Mouse (Mus musculus): ENCODE results near the gene Rsph1.

Rsph1 gene

DNA sequence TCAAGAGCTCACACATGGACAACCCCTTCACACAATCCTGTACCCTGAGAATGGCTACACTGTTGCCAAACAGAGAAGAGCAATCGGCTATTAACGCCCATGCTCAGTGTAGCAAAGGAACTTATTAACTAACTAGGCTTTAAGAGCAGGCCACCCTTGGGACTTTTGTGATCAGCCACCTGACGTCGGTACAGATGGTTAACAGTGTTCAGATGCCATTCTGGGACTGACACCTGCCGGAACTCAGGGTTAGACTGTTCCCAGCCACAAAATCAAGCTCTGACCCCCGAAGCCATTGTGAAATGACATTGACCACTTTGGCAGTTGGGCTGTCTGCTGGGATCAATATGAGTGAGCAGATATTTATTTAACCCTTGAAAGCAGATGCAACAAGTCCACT is 15.8 kb downstream of the Rsph1 start:
- DNase-seq (ENCODE audit: low read depth, low spot score): peak; percentile 42
- Histone ChIP-seq H3K36me3 (ENCODE audit: control insufficient read depth, insufficient read depth, low read length, poor library complexity, severe bottlenecking) (no peaks in the 10 kb centered on the region), H3K27me3 (ENCODE audit: control insufficient read depth, insufficient read depth, low read length, poor library complexity, severe bottlenecking) (no peaks in the 10 kb centered on the region)

DNA sequence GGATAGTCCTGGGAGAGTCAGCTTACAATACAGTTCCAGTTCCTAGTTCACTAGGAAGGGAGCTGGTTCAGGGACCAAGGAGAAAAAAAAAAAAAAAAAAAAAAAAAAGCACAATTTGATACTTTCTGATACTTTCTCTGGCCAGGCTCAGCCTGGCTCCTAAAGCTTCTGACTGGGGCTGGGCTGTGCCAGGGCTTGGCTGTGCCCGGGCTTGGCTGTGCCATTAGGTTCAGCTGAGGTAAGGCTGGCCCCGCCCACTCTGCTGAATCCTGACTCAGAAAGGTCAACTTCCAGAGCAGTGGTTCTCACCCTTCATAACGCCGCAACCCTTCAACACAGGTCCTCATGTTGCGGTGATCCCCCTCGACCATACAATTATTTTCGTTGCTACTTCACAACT is 16.8 kb downstream of the Rsph1 start:
- no peak for DNase-seq (ENCODE audit: low read depth, low spot score)
- Histone ChIP-seq H3K36me3 (ENCODE audit: control insufficient read depth, insufficient read depth, low read length, poor library complexity, severe bottlenecking) (no peaks in the 10 kb centered on the region), H3K27me3 (ENCODE audit: control insufficient read depth, insufficient read depth, low read length, poor library complexity, severe bottlenecking) (no peaks in the 10 kb centered on the region)

DNA sequence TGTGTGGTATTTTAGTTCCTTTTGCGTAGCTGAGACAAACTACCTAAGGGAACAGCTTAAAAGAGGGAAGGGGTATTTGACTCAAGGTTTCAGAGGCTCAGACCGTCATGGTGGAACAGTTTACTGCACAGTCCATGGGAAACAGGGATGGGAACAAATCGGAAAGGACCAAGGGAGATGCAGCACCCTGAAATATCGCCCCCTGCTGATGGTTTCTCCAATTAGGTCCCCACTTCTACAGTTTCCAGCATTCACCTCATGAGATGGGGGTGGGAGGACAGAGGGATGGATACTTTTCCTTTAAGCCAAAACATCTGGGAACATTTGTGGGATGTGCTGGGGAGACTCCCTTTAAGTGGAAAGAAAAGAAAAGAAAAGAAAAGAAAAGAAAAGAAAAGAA is 17.4 kb downstream of the Rsph1 start:
- H3K36me3 ChIP-seq (ENCODE audit: control insufficient read depth, insufficient read depth, low read length, poor library complexity, severe bottlenecking): no peaks in the 10 kb centered on the region
- no peaks in the 10 kb centered on the region for H3K27me3 ChIP-seq (ENCODE audit: control insufficient read depth, insufficient read depth, low read length, poor library complexity, severe bottlenecking)
- peak; percentile 41 for DNase-seq (ENCODE audit: low read depth, low spot score)

DNA sequence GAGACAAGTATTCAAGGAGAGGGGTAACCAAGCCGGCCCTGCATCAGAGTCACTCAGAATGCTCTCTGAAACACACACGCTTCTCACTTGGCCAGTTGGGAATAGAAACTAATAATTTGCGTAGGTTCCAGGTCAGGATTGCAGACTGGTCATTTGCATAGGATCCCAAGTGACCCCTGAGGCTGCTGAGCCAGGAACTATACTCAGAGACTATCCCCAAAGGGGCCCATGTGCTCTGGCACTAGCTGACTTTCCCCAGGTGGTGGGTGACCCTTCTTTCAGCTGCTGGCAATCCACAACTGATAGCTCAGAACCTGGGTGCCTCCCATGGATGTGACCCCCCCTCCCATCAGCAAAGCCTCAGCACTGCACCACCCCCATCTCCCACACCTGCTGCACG is 18.0 kb downstream of the Rsph1 start:
- no peak for DNase-seq (ENCODE audit: low read depth, low spot score)
- no peaks in the 10 kb centered on the region for H3K27me3 ChIP-seq (ENCODE audit: control insufficient read depth, insufficient read depth, low read length, poor library complexity, severe bottlenecking)
- no peaks in the 10 kb centered on the region for H3K36me3 ChIP-seq (ENCODE audit: control insufficient read depth, insufficient read depth, low read length, poor library complexity, severe bottlenecking)

DNA sequence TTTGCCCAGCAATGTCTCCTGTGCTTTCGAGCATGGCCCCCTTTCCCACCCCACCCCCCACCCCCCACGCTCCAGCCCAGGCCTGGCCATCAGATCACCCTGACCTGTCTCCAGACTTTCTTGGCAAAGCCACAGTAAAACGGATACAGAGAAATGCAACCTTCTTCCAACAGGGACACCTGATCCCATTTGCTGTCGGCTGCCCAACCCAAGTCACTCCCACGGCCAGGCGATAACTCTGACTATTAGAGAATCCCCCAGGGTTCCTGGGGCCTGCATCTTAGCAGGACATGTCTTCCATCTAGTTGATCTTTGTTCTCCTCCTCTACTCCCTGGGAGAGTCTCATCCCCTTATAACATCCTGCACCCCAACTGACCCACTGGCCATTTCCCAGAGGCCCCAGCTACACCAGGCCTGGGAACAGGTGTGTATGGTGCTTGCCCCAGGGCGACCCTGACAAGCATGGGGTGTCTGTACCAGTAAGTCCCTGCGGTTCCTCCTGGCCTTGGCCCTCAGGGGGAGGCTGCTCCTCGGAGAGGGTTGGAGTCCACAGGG is 18.8 kb downstream of the Rsph1 start:
- Histone ChIP-seq H3K27me3 (ENCODE audit: control insufficient read depth, insufficient read depth, low read length, poor library complexity, severe bottlenecking) (no peaks in the 10 kb centered on the region), H3K36me3 (ENCODE audit: control insufficient read depth, insufficient read depth, low read length, poor library complexity, severe bottlenecking) (no peaks in the 10 kb centered on the region)
- DNase-seq (ENCODE audit: low read depth, low spot score): no peak

DNA sequence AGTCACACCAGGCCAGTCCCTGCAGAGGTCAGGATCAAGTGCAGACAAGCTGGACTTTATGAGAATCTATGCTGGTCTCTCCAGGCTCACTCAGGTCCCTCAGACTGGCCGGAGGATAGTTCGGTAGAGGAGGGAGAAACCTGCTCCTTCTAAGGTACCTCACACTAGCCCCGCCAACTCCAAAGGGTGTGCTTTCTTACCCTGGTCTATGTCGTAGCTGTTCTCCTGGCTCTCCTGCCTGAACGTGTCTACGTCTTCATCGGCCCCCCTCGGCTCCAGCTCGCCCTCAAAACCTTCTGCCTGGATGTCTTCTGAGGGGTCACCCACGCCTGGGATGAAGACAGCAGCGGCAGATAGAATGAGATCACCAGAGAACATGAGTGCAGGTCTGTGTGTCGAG is 19.3 kb downstream of the Rsph1 start:
- no peak for DNase-seq (ENCODE audit: low read depth, low spot score)
- no peaks in the 10 kb centered on the region for H3K36me3 ChIP-seq (ENCODE audit: control insufficient read depth, insufficient read depth, low read length, poor library complexity, severe bottlenecking)
- H3K27me3 ChIP-seq (ENCODE audit: control insufficient read depth, insufficient read depth, low read length, poor library complexity, severe bottlenecking): no peaks in the 10 kb centered on the region

DNA sequence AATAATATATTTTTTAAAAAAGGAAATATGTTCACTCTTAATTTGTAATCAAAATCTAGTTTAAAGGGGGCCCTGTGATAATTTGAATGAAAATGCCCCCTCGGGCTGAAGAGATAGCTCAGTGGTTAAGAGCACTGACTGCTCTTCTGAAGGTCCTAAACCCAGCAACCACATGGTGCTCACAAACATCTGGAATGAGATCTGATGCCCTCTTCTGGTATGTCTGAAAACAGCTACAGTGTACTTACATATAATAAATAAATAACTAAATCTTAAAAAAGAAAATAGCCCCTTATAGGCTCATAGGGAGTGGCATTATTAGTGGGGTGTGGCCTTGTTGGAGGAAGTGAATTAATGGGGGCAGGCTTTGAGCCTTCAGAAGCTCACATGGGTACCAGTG is 20.0 kb downstream of the Rsph1 start:
- DNase-seq (ENCODE audit: low read depth, low spot score): no peak
- H3K27me3 ChIP-seq (ENCODE audit: control insufficient read depth, insufficient read depth, low read length, poor library complexity, severe bottlenecking): no peaks in the 10 kb centered on the region
- no peaks in the 10 kb centered on the region for H3K36me3 ChIP-seq (ENCODE audit: control insufficient read depth, insufficient read depth, low read length, poor library complexity, severe bottlenecking)

DNA sequence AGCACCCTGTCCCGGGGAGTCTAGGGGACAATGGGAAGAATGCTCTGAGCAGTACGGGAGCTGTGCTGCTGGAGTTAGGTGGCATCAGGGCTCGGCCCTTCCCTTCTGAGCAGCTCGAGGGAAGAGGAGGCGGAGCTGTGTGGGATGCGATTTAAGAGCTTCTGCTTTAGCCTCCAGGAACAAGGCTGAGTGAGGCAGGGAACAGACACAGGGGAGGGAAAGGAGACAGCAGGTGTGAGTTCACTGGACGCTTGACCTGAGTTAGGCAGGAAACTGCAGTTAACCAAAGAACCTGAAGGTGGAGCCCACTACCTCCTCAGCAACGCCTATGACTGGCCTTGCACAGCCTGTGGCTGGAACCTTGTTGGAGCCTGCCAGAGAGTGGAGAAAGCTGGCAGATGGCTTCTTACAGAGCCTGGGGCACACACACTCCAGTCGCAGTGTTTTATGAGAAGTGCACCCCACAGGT is 22.7 kb downstream of the Rsph1 start:
- DNase-seq (ENCODE audit: low read depth, low spot score): peak; percentile 85
- Histone ChIP-seq H3K27me3 (ENCODE audit: control insufficient read depth, insufficient read depth, low read length, poor library complexity, severe bottlenecking) (no peaks in the 10 kb centered on the region), H3K36me3 (ENCODE audit: control insufficient read depth, insufficient read depth, low read length, poor library complexity, severe bottlenecking) (no peaks in the 10 kb centered on the region)

DNA sequence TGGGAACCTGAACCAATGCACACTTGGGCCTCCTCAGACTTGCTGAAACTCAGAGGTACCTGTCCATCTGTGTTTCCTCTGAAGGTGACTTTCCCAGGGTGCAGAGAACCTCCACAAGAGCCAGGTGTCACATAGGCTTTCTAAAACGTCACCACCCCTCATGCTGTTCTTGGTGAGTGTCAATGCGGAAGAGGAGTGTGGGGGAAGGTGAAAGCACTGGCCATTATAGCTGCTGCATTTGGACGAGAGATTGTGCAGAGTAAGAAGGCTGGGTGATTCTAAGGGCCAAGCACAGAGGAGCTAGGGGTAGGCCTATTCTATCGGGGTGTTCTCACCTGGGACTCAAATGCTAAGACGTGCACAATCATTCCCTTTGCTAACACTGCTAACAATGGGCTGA is 23.2 kb downstream of the Rsph1 start:
- no peak for DNase-seq (ENCODE audit: low read depth, low spot score)
- Histone ChIP-seq H3K36me3 (ENCODE audit: control insufficient read depth, insufficient read depth, low read length, poor library complexity, severe bottlenecking) (no peaks in the 10 kb centered on the region), H3K27me3 (ENCODE audit: control insufficient read depth, insufficient read depth, low read length, poor library complexity, severe bottlenecking) (no peaks in the 10 kb centered on the region)

DNA sequence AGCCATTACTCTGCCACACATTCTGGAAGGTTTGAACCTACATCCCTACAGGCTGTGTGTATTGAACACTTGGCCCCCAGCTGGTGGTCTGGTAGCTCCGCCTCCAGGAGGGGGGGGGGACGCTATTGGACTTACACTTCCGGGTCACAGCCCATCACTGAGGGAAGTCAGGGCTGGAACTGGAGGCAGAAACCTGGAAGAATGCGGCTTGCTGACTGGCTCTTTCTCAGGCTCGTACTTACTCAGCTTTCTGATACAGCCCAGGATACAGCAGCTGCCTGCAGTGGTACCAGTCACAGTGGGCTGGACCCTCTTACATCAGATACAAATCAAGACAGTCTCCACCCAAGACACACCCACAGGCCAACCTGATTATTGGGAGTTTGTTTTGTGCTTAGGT is 30.0 kb downstream of the Rsph1 start:
- no peaks in the 10 kb centered on the region for H3K27me3 ChIP-seq (ENCODE audit: control insufficient read depth, insufficient read depth, low read length, poor library complexity, severe bottlenecking)
- no peak for DNase-seq (ENCODE audit: low read depth, low spot score)
- no peaks in the 10 kb centered on the region for H3K36me3 ChIP-seq (ENCODE audit: control insufficient read depth, insufficient read depth, low read length, poor library complexity, severe bottlenecking)

DNA sequence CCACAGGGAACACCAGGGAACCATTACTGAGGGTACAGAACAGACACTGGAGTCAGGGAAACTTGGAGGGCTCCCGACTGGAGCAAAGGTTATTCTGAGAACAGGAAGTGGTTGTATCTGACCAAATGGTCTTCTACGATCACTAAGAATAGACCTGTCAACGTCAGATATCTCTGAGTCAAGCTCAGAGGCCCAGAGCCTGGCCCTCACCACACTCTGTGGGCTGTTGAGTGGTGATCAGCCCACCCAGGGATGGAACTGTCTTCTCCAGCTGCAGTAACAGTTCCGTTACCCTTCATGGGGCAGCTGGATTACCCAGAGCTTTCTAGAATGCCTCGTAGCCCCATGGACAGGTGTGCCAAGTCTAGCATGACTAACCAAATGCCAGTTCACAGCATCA is 31.9 kb downstream of the Rsph1 start:
- DNase-seq (ENCODE audit: low read depth, low spot score): peak; percentile 27

DNA sequence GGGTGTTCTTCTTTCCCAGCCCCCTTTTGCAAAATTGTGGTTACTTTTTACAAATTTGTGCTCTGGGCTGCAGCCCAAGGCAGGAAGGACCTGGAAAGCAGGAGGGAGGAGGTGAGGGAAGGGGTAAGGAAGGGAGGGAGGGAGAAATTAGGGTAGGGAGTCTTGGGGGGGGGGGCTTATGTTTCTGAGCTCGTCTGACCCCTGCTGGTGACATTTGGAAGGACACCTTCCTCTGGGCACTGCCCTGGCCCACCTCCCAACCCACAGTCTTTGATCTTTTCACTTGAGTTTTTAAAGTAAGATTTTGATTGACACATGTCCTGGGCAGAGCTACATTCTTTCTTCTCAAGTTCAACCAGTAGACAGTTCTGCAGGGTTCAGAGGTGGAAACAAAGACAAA is 34.4 kb downstream of the Rsph1 start:
- no peaks in the 10 kb centered on the region for H3K36me3 ChIP-seq (ENCODE audit: control insufficient read depth, insufficient read depth, low read length, poor library complexity, severe bottlenecking)
- peak; percentile 68 for DNase-seq (ENCODE audit: low read depth, low spot score)

More for the DNA sequence above, 31.9 kb downstream of the Rsph1 start:
- Histone ChIP-seq H3K36me3 (ENCODE audit: control insufficient read depth, insufficient read depth, low read length, poor library complexity, severe bottlenecking) (no peaks in the 10 kb centered on the region), H3K27me3 (ENCODE audit: control insufficient read depth, insufficient read depth, low read length, poor library complexity, severe bottlenecking) (no peaks in the 10 kb centered on the region)

DNA sequence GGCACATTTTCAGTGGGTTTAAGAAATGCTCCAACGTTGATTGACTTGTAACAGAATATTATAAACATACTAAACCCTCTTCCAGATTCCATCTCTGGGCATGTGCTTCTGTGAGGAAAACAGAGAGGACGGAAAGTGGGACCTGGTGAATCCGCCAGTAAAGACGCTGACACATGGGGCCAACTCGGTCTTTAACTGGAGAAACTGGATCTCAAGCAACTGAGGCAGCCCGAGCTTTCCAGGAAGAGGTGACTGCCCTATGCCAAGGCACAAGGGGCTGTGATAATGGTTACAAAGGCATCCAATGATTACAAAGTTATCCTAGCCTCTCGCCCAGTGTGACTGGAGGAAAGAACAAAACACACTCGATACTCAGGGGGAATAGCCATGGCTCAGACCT is 36.0 kb downstream of the Rsph1 start:
- H3K27me3 ChIP-seq (ENCODE audit: control insufficient read depth, insufficient read depth, low read length, poor library complexity, severe bottlenecking): no peaks in the 10 kb centered on the region
- no peaks in the 10 kb centered on the region for H3K36me3 ChIP-seq (ENCODE audit: control insufficient read depth, insufficient read depth, low read length, poor library complexity, severe bottlenecking)
- no peak for DNase-seq (ENCODE audit: low read depth, low spot score)

More for the DNA sequence above, 34.4 kb downstream of the Rsph1 start:
- no peaks in the 10 kb centered on the region for H3K27me3 ChIP-seq (ENCODE audit: control insufficient read depth, insufficient read depth, low read length, poor library complexity, severe bottlenecking)

DNA sequence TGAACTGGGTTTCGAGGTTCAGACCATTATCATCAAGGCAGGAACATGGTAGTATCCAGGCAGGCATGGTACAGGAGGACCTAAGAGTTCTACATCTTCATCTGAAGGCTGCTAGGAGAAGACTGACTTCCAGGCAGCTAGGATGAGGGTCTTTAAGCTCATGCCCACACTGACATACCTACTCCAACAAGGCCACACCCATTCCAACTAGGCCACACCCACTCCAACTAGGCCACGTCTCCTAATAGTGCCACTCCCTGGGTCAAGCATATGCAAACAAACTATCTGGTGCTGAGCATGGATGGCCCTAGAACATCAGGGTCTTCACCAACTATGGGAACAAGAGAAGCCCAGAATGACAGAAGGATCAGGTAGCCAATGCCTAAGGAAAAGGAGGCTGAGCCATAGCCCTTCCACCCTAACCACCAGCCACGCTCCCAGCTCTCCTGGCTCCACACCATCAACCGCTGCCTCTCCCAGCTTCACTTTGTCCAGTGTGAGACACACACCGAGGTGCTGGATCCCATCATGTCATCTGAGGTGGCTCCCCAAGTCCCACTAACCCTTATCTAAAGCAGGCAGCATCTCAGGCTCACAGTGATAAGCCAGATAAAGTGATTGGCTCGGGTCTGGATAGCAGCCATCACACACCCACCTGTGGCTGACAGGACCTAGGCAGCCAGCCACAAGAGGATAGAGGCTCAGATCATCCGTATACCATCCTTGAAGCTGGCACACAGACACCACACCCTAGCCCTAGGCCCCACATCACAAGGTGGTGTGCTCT is 38.8 kb downstream of the Rsph1 start:
- no peaks in the 10 kb centered on the region for H3K36me3 ChIP-seq (ENCODE audit: control insufficient read depth, insufficient read depth, low read length, poor library complexity, severe bottlenecking)
- no peak for DNase-seq (ENCODE audit: low read depth, low spot score)
- no peaks in the 10 kb centered on the region for H3K27me3 ChIP-seq (ENCODE audit: control insufficient read depth, insufficient read depth, low read length, poor library complexity, severe bottlenecking)

DNA sequence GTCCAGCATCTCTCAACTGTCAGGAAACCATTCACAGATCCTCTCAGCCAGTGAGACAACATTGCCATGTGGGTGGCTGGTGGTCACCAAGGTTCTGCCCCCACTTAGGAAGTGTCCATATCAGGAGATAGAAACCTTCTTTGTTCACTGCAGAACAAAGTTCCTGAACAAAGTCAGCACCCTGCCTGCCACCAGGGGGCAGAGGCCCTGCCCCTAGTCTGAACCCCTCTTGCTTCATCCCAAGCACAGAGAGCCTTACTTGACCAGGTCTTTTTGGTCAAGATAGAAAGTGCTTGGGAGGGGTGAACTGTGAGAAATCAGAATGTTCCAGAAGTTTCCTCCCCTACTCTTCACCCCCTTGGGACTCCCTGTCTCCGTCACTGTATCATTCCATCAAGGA is 41.3 kb downstream of the Rsph1 start:
- no peaks in the 10 kb centered on the region for H3K27me3 ChIP-seq (ENCODE audit: control insufficient read depth, insufficient read depth, low read length, poor library complexity, severe bottlenecking)
- no peaks in the 10 kb centered on the region for H3K36me3 ChIP-seq (ENCODE audit: control insufficient read depth, insufficient read depth, low read length, poor library complexity, severe bottlenecking)
- no peak for DNase-seq (ENCODE audit: low read depth, low spot score)

Measured in splenic B cell, adult 2 months (primary cell).